Mouse (Mus musculus): Measurements from ENCODE around the gene Hormad1. TPM values are rescaled to one million over a fixed set of nuclear protein-coding genes. Genes with fewer than 3 reads are reported as not detected.
A peak's percentile ranks its signal among the peaks of the same experiment; 100 is the strongest.

Hormad1 gene
- polyA plus RNA-seq, 1 experiment from 2014 or later = not detected

DNA sequence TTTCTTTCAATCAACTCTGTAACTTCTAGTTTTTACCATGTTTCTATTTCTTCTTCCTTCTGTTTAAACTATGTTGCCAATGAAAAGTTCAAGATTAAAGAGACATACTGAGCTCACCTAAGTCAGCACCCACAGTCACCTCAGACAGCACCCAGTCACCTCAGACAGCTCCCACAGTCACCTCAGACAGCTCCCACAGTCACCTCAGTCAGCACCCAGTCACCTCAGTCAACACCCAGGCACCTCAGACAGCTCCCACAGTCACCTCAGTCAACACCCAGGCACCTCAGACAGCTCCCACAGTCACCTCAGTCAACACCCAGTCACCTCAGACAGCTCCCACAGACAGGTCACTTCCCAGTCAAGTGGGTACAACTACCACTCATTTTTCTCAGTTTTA lies 17.3 kb upstream of the Hormad1 start:
- no peaks in the 10 kb centered on the region for H3K4me1 ChIP-seq (ENCODE audit: control insufficient read depth, insufficient read depth, low read length)
- H3K36me3 ChIP-seq (ENCODE audit: control insufficient read depth, insufficient read depth, low read length) = no peaks in the 10 kb centered on the region
- H3K27me3 ChIP-seq (ENCODE audit: control insufficient read depth, insufficient read depth, low read length) = no peaks in the 10 kb centered on the region
- H3K9me3 ChIP-seq (replicated peaks; ENCODE audit: control insufficient read depth, low read length) = no peaks in the 10 kb centered on the region
- no peak overlapping the region for H3K27ac ChIP-seq (ENCODE audit: low read length)
- H3K9ac ChIP-seq (ENCODE audit: low read length) = no peak overlapping the region
- H3K4me2 ChIP-seq (ENCODE audit: low read depth, low read length) = no peak overlapping the region
- no peak for ATAC-seq (ENCODE audit: insufficient read depth, low FRiP score)
- no peak overlapping the region for H3K4me3 ChIP-seq (replicated peaks; ENCODE audit: low read length)

DNA sequence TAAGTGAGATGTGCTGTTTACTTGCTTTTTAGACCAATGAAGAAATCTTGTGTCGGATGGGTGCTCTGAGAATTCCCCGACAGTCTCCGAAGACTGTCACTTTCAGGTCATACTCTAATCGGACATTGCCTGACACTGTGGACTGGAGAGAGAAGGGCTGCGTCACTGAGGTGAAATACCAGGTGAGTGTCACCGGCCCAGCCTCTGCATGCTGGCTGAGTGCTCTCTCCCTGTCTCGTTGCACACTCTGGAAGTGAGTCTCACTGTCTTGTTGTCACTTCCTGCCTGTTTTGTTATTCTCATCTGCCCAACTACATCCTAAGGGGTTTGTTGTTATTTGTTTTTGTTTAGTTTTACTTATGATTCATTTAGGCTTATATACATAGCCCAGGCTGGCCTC lies 16.5 kb upstream of the Hormad1 start:
- H3K4me3 ChIP-seq (replicated peaks; ENCODE audit: low read length) = no peak overlapping the region
- no peaks in the 10 kb centered on the region for H3K36me3 ChIP-seq (ENCODE audit: control insufficient read depth, insufficient read depth, low read length)
- no peak overlapping the region for H3K9ac ChIP-seq (ENCODE audit: low read length)
- H3K27me3 ChIP-seq (ENCODE audit: control insufficient read depth, insufficient read depth, low read length) = no peaks in the 10 kb centered on the region
- 66% methylated on average over 7 of the region's 7 CpGs for WGBS
- no peaks in the 10 kb centered on the region for H3K9me3 ChIP-seq (replicated peaks; ENCODE audit: control insufficient read depth, low read length)
- no peak overlapping the region for H3K27ac ChIP-seq (ENCODE audit: low read length)
- no peaks in the 10 kb centered on the region for H3K4me1 ChIP-seq (ENCODE audit: control insufficient read depth, insufficient read depth, low read length)
- ATAC-seq (ENCODE audit: insufficient read depth, low FRiP score) = no peak
- H3K4me2 ChIP-seq (ENCODE audit: low read depth, low read length) = no peak overlapping the region

DNA sequence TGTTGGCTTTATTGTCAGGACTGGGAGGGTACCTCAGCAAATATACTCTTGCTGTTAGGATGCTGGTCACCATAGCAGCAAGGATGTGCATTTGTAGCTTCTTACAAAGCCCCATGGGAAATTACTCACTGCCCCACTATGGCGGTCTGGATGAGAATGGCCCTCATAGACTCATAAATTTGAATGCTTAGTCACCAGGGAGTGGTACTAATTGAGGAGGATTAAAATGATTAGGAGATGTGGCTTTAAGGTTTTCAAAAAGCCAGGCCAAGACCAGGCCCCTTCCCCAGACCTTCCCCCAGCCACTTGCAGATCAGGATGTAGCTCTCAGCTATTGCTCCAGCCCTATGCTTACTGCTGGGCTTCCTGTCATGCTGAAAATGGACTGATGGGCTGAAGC lies 9.3 kb upstream of the Hormad1 start:
- ATAC-seq (ENCODE audit: insufficient read depth, low FRiP score) = no peak
- no peaks in the 10 kb centered on the region for H3K9me3 ChIP-seq (replicated peaks; ENCODE audit: control insufficient read depth, low read length)

DNA sequence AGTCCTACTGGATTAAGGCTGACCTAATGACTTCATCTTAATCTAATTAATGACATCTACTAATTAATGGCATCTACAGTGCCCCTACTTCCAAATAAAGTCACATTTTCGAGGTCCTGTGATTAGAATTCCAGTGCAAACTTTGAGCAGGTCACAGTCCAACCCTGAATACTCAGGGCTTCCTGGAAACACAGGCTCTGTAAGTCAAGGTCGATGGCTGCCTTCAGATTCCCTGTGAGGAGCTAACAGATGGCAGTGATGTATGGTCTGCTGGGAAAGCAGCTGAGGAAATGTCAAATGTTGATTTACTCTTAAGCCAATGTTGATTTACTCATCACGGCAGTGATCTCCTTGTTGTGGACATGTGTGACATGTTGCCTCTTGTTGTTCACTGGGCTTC lies 5.5 kb upstream of the Hormad1 start:
- no peaks in the 10 kb centered on the region for H3K36me3 ChIP-seq (ENCODE audit: control insufficient read depth, insufficient read depth, low read length)
- no peaks in the 10 kb centered on the region for H3K27me3 ChIP-seq (ENCODE audit: control insufficient read depth, insufficient read depth, low read length)
- H3K4me1 ChIP-seq (ENCODE audit: control insufficient read depth, insufficient read depth, low read length) = no peaks in the 10 kb centered on the region
- H3K9me3 ChIP-seq (replicated peaks; ENCODE audit: control insufficient read depth, low read length) = no peaks in the 10 kb centered on the region
- H3K9ac ChIP-seq (ENCODE audit: low read length) = no peak overlapping the region
- 28% methylated on average over 3 of the region's 3 CpGs for WGBS
- H3K4me2 ChIP-seq (ENCODE audit: low read depth, low read length) = no peak overlapping the region
- no peak for ATAC-seq (ENCODE audit: insufficient read depth, low FRiP score)
- no peak overlapping the region for H3K4me3 ChIP-seq (replicated peaks; ENCODE audit: low read length)
- H3K27ac ChIP-seq (ENCODE audit: low read length) = no peak overlapping the region

More for the DNA sequence above, 9.3 kb upstream of the Hormad1 start:
- no peaks in the 10 kb centered on the region for H3K36me3 ChIP-seq (ENCODE audit: control insufficient read depth, insufficient read depth, low read length)
- no peak overlapping the region for H3K4me2 ChIP-seq (ENCODE audit: low read depth, low read length)
- H3K27ac ChIP-seq (ENCODE audit: low read length) = no peak overlapping the region
- H3K4me1 ChIP-seq (ENCODE audit: control insufficient read depth, insufficient read depth, low read length) = no peaks in the 10 kb centered on the region
- no peaks in the 10 kb centered on the region for H3K27me3 ChIP-seq (ENCODE audit: control insufficient read depth, insufficient read depth, low read length)
- WGBS = 81% methylated on average over 1 of the region's 1 CpGs
- no peak overlapping the region for H3K9ac ChIP-seq (ENCODE audit: low read length)
- no peak overlapping the region for H3K4me3 ChIP-seq (replicated peaks; ENCODE audit: low read length)

DNA sequence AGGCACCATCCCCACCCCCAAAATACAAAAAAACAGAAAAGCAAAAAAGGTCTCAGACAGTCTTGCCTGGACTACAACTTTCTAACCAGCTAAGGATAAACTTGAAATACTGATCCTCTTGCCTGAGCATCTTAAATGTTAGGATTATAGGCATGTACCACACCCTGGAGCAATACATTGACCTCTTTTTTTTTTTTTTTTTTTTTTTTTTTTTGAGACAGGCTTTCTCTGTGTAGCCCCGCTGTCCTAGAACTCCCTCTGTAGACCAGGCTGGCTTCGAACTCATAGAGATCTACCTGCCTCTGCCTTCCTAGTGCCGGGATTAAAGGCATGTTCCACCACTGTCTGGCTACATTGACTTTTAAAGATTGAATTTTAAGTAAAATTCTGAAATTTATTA lies 1.3 kb downstream of the Hormad1 start:
- H3K4me2 ChIP-seq (ENCODE audit: low read depth, low read length) = no peak overlapping the region
- H3K4me3 ChIP-seq (replicated peaks; ENCODE audit: low read length) = no peak overlapping the region
- no peaks in the 10 kb centered on the region for H3K36me3 ChIP-seq (ENCODE audit: control insufficient read depth, insufficient read depth, low read length)
- no peaks in the 10 kb centered on the region for H3K9me3 ChIP-seq (replicated peaks; ENCODE audit: control insufficient read depth, low read length)
- no peak for ATAC-seq (ENCODE audit: insufficient read depth, low FRiP score)
- no peaks in the 10 kb centered on the region for H3K4me1 ChIP-seq (ENCODE audit: control insufficient read depth, insufficient read depth, low read length)
- WGBS = 88% methylated on average over 3 of the region's 3 CpGs
- H3K27me3 ChIP-seq (ENCODE audit: control insufficient read depth, insufficient read depth, low read length) = no peaks in the 10 kb centered on the region
- no peak overlapping the region for H3K27ac ChIP-seq (ENCODE audit: low read length)
- no peak overlapping the region for H3K9ac ChIP-seq (ENCODE audit: low read length)

DNA sequence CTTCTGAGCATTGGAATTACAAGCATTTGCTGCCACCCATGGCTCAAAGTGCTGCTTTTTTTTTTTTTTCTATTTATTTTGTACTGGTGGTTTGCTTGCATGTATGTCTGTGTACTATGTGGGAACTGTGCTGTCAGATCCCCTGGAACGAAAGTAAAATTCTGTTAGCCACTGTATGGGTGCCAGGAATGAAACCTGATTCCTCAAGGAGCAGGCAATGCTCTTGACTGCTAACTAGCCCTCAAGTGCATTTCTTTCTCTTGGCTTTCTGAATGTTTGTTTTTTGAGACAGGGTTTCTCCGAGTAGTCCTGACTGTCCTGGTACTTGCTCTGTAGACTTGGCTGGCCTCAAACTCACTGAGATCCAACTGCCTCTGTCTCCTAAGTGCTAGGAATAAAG lies 2.3 kb downstream of the Hormad1 start:
- no peak overlapping the region for H3K9ac ChIP-seq (ENCODE audit: low read length)

DNA sequence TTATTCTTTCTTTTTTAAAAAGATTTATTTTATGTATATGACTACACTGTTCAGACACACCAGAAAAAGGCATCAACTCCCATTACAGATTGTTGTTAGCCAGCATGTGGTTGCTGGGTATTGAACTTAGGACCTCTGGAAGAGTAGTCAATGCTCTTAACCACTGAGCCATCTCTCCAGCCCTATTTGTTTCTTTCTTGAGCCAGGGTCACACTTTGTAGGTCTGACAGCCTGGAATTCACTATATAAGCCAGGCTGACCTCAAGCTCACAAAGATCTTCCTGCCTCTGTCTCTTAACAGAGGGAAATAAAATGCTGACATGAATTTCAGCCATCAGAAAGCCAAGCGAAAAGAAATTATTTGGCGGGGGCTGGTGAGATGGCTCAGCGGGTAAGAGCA lies 10.1 kb downstream of the Hormad1 start:
- Histone ChIP-seq H3K27ac (ENCODE audit: low read length) (no peak overlapping the region), H3K4me1 (ENCODE audit: control insufficient read depth, insufficient read depth, low read length) (no peaks in the 10 kb centered on the region), H3K36me3 (ENCODE audit: control insufficient read depth, insufficient read depth, low read length) (no peaks in the 10 kb centered on the region), H3K27me3 (ENCODE audit: control insufficient read depth, insufficient read depth, low read length) (no peaks in the 10 kb centered on the region), H3K4me2 (ENCODE audit: low read depth, low read length) (no peak overlapping the region), H3K4me3 (replicated peaks; ENCODE audit: low read length) (no peak overlapping the region), H3K9me3 (replicated peaks; ENCODE audit: control insufficient read depth, low read length) (no peaks in the 10 kb centered on the region), H3K9ac (ENCODE audit: low read length) (no peak overlapping the region)
- WGBS = 93% methylated on average over 3 of the region's 3 CpGs
- no peak for ATAC-seq (ENCODE audit: insufficient read depth, low FRiP score)

More for the DNA sequence above, 2.3 kb downstream of the Hormad1 start:
- 65% methylated on average over 2 of the region's 2 CpGs for WGBS
- no peaks in the 10 kb centered on the region for H3K4me1 ChIP-seq (ENCODE audit: control insufficient read depth, insufficient read depth, low read length)
- H3K9me3 ChIP-seq (replicated peaks; ENCODE audit: control insufficient read depth, low read length) = no peaks in the 10 kb centered on the region
- no peaks in the 10 kb centered on the region for H3K36me3 ChIP-seq (ENCODE audit: control insufficient read depth, insufficient read depth, low read length)
- no peaks in the 10 kb centered on the region for H3K27me3 ChIP-seq (ENCODE audit: control insufficient read depth, insufficient read depth, low read length)
- H3K27ac ChIP-seq (ENCODE audit: low read length) = no peak overlapping the region
- no peak for ATAC-seq (ENCODE audit: insufficient read depth, low FRiP score)
- H3K4me2 ChIP-seq (ENCODE audit: low read depth, low read length) = no peak overlapping the region
- H3K4me3 ChIP-seq (replicated peaks; ENCODE audit: low read length) = no peak overlapping the region

DNA sequence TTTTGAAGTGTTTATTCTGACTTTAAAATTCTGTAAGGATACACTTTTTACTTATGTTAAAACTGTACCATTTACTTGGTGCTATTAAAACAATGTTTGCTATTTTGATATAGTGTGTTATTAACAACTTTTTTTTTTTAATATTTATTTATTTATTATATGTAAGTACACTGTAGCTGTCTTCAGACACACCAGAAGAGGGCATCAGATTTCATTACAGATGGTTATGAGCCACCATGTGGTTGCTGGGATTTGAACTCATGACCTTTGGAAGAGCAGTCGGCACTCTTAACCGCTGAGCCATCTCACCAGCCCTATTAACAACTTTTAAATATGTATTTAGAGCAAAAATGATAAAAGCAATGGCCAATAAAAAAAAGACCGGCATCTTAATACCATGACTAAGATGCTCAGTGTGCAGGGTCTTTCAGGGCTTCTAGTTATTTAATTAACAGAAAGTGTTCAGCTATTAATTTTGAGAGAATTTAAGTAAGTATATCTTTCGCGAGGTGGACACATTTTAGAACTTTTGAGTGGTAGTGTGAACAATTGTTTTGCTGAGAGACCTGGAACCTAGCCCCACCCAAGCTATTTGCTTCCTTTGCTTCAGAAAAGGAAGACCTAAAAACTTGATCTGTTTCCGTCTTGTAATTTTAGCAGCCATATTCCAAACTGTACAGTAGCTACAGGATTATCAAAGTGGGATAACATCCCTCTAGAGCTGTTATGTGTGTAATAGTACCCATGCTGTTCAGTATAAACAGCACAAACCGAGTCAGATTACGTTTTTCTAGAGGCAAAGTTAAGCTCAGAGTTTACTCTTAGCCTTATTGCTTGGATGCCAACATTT lies 28.5 kb downstream of the Hormad1 start:
- Histone ChIP-seq H3K4me2 (ENCODE audit: low read depth, low read length) (peak overlapping the region; percentile 53), H3K27ac (ENCODE audit: low read length) (peak overlapping the region; percentile 31), H3K4me3 (replicated peaks; ENCODE audit: low read length) (peak overlapping the region; percentile 76), H3K27me3 (ENCODE audit: control insufficient read depth, insufficient read depth, low read length) (no peaks in the 10 kb centered on the region), H3K9me3 (replicated peaks; ENCODE audit: control insufficient read depth, low read length) (no peaks in the 10 kb centered on the region), H3K9ac (ENCODE audit: low read length) (peak overlapping the region; percentile 32; the same call in 1 of the 2 replicates), H3K4me1 (ENCODE audit: control insufficient read depth, insufficient read depth, low read length) (no peaks in the 10 kb centered on the region), H3K36me3 (ENCODE audit: control insufficient read depth, insufficient read depth, low read length) (peaks cover 10% of the 10 kb centered on the region; the same call in 1 of the 2 replicates)
- 48% methylated on average over 8 of the region's 8 CpGs for WGBS
- no peak; the same call in 1 of the 2 replicates for ATAC-seq (ENCODE audit: insufficient read depth, low FRiP score)

DNA sequence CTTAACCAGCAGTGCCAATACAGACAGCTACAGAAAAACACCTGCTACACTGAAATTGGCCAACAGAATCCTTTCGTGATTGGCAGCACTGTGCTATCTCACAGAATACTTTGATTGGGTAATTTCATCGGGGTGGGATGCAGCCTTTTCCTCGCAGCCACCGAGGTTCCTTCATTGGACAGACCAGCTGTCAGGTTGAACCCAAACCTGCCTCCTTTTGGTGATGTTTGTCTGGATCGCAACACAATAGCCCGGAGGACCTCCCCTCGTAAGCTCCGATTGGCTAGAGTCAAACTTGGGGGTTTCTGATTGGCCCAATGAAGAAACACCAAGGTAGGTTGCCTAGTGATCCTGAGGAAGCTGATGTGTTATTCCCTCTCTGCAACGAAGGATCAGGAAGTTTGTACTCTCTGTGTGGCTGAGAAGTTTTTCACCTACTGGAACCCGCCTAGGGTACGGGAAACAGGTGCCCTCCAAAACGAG lies 29.2 kb downstream of the Hormad1 start, which contains the start of gene Golph3l:
Golph3l (plus strand) TSS at position 331 of the 483 bp plus-strand sequence.
- peak within 1 kb of the TSS; percentile 75 for H3K9ac ChIP-seq (ENCODE audit: low read length)
- peaks cover 11% of the 10 kb centered on the region; the same call in 1 of the 2 replicates for H3K36me3 ChIP-seq (ENCODE audit: control insufficient read depth, insufficient read depth, low read length)
- no peaks in the 10 kb centered on the region for H3K9me3 ChIP-seq (replicated peaks; ENCODE audit: control insufficient read depth, low read length)
- peak within 1 kb of the TSS; percentile 76 for H3K4me3 ChIP-seq (replicated peaks; ENCODE audit: low read length)
- peak within 1 kb of the TSS; percentile 91 for H3K27ac ChIP-seq (ENCODE audit: low read length)
- no peaks in the 10 kb centered on the region for H3K4me1 ChIP-seq (ENCODE audit: control insufficient read depth, insufficient read depth, low read length)
- peak; percentile 100 for ATAC-seq (ENCODE audit: insufficient read depth, low FRiP score)
- H3K4me2 ChIP-seq (ENCODE audit: low read depth, low read length) = peak within 1 kb of the TSS; percentile 79
- H3K27me3 ChIP-seq (ENCODE audit: control insufficient read depth, insufficient read depth, low read length) = no peaks in the 10 kb centered on the region
- WGBS = 0% methylated on average over 12 of the region's 12 CpGs

Data from stomach, embryonic 16.5 days (tissue).